Mouse (Mus musculus): ENCODE measurements around the gene Fsd1. TPM values are rescaled to one million over a fixed set of nuclear protein-coding genes. Genes with fewer than 3 reads are reported as not detected.
"Not testable (repeated sequence)": the region's sequence is repeated elsewhere in the genome, so short reads cannot be mapped to it uniquely, and the experiment has no call there.

Fsd1 gene
- 68.3 and 86.8 TPM in 2 replicates for polyA plus RNA-seq (2014; fragmentation: Nextera tagmentation; extraction: Ambion mirVana)

DNA sequence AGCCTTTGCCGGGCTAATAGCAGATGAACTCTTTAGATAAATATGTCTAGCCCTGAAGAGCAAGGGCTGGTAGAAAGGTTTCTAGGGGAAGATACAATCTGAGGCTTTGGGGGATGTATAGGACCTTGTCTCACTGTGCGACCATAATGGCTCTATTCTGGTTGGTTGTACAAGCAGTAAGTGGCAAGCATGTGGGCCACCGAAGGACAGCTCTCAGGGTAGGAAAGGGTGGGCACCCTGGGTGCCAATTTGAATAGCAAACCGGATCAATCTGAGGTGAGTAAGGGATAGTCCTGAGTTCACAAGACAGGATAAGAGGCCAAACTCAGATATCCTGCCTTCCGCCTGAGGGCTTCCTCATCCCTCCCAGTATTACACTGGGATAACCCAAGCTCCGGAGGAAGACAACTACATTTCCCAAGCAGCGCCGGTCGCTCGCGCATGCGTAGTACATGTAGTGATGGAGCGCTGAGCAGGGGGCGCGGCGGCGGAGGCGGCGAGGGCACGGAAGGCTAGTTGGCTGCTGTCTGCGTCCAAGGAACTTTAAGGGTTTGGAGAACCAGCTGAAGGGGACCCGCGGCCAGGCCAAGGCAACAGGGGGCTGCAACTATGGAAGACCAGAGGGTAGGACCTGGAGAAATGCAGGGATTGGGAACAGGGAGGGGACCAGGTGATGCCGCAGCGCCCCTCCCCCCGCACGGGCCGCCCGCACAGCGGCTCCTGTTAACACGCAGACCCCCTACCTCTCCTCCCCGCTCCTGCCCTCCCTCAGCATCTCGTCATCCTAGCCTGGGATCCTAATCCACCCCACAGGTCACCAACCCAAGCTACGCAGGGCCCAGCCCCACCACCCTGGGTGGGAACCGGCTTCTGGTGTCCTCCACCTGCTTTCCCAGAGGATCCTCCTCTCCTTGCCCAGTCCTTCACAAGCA, at the start of gene Fsd1:
TSS of gene Fsd1 (plus strand) at position 480 of the 932 bp plus-strand sequence.
- Histone ChIP-seq H3K4me1 (ENCODE audit: control insufficient read depth, insufficient read depth, low read length) (peaks cover 8% of the 10 kb centered on the region; the same call in 1 of the 2 replicates), H3K36me3 (ENCODE audit: control insufficient read depth, insufficient read depth, low read length) (no peaks in the 10 kb centered on the region; the same call in 1 of the 2 replicates), H3K9ac (ENCODE audit: low read length) (peak within 1 kb of the TSS; percentile 69), H3K27ac (ENCODE audit: low read depth, low read length) (no peak within 1 kb of the TSS), H3K4me3 (ENCODE audit: low read depth, low read length) (peak within 1 kb of the TSS; percentile 62), H3K27me3 (ENCODE audit: control insufficient read depth, insufficient read depth, low read length) (no peaks in the 10 kb centered on the region), H3K4me2 (ENCODE audit: low read depth) (peak within 1 kb of the TSS; percentile 83), H3K9me3 (ENCODE audit: control insufficient read depth, low read length) (no peaks in the 10 kb centered on the region)
- DNase-seq (ENCODE audit: low spot score) (peak; percentile 85), ATAC-seq (ENCODE audit: insufficient read depth, low FRiP score, low TSS enrichment) (peak; percentile 81)
- 9% methylated on average over 35 of the region's 35 CpGs for WGBS

- H3K27ac ChIP-seq (ENCODE audit: low read depth, low read length); H3K9me3 ChIP-seq (ENCODE audit: control insufficient read depth, low read length); H3K36me3 ChIP-seq (ENCODE audit: control insufficient read depth, insufficient read depth, low read length); ATAC-seq (ENCODE audit: insufficient read depth, low FRiP score, low TSS enrichment); H3K4me1 ChIP-seq (ENCODE audit: control insufficient read depth, insufficient read depth, low read length); DNase-seq (ENCODE audit: low spot score); H3K27me3 ChIP-seq (ENCODE audit: control insufficient read depth, insufficient read depth, low read length): not testable (repeated sequence)
- peak overlapping the region; percentile 73 for H3K4me2 ChIP-seq (ENCODE audit: low read depth)
- H3K4me3 ChIP-seq (ENCODE audit: low read depth, low read length): peak overlapping the region; percentile 43
- peak overlapping the region; percentile 41; the same call in 1 of the 2 replicates for H3K9ac ChIP-seq (ENCODE audit: low read length)
- 37% methylated on average over 10 of the region's 10 CpGs for WGBS
Observed at GRCm38 (mm10) chr17:55944387-55944865, 41.9 kb upstream of the Fsd1 start.

GRCm38 (mm10) chr17:55944866-55945682, 41.2 kb upstream of the Fsd1 start:
- DNase-seq (ENCODE audit: low spot score) (peak; percentile 69), ATAC-seq (ENCODE audit: insufficient read depth, low FRiP score, low TSS enrichment) (peak; percentile 96)
- not testable (repeated sequence) for H3K27me3 ChIP-seq (ENCODE audit: control insufficient read depth, insufficient read depth, low read length); H3K36me3 ChIP-seq (ENCODE audit: control insufficient read depth, insufficient read depth, low read length); H3K4me1 ChIP-seq (ENCODE audit: control insufficient read depth, insufficient read depth, low read length); H3K9me3 ChIP-seq (ENCODE audit: control insufficient read depth, low read length)
- Histone ChIP-seq H3K27ac (ENCODE audit: low read depth, low read length) (peak overlapping the region; percentile 72), H3K4me2 (ENCODE audit: low read depth) (peak overlapping the region; percentile 73), H3K4me3 (ENCODE audit: low read depth, low read length) (peak overlapping the region; percentile 43), H3K9ac (ENCODE audit: low read length) (peak overlapping the region; percentile 58)
- under 1% methylated on average over 47 of the region's 56 CpGs for WGBS

- ATAC-seq (ENCODE audit: insufficient read depth, low FRiP score, low TSS enrichment): no peak
Observed at GRCm38 (mm10) chr17:55945696-55946095, 40.6 kb upstream of the Fsd1 start.

GRCm38 (mm10) chr17:55948647-55949046, 37.7 kb upstream of the Fsd1 start:
- WGBS: 85% methylated on average over 4 of the region's 4 CpGs
- Histone ChIP-seq H3K27ac (ENCODE audit: low read depth, low read length) (no peak overlapping the region), H3K36me3 (ENCODE audit: control insufficient read depth, insufficient read depth, low read length) (no peaks in the 10 kb centered on the region), H3K4me2 (ENCODE audit: low read depth) (no peak overlapping the region), H3K27me3 (ENCODE audit: control insufficient read depth, insufficient read depth, low read length) (no peaks in the 10 kb centered on the region), H3K9me3 (ENCODE audit: control insufficient read depth, low read length) (no peaks in the 10 kb centered on the region), H3K4me3 (ENCODE audit: low read depth, low read length) (no peak overlapping the region), H3K4me1 (ENCODE audit: control insufficient read depth, insufficient read depth, low read length) (peaks cover 3% of the 10 kb centered on the region; the same call in 1 of the 2 replicates), H3K9ac (ENCODE audit: low read length) (no peak overlapping the region)
- no peak for ATAC-seq (ENCODE audit: insufficient read depth, low FRiP score, low TSS enrichment)
- DNase-seq (ENCODE audit: low spot score): no peak

More at GRCm38 (mm10) chr17:55945696-55946095, 40.6 kb upstream of the Fsd1 start:
- Histone ChIP-seq H3K9me3 (ENCODE audit: control insufficient read depth, low read length) (no peaks in the 10 kb centered on the region), H3K27me3 (ENCODE audit: control insufficient read depth, insufficient read depth, low read length) (no peaks in the 10 kb centered on the region), H3K27ac (ENCODE audit: low read depth, low read length) (peak overlapping the region; percentile 72), H3K36me3 (ENCODE audit: control insufficient read depth, insufficient read depth, low read length) (no peaks in the 10 kb centered on the region), H3K9ac (ENCODE audit: low read length) (peak overlapping the region; percentile 58), H3K4me1 (ENCODE audit: control insufficient read depth, insufficient read depth, low read length) (peaks cover 3% of the 10 kb centered on the region; the same call in 1 of the 2 replicates), H3K4me2 (ENCODE audit: low read depth) (peak overlapping the region; percentile 73), H3K4me3 (ENCODE audit: low read depth, low read length) (peak overlapping the region; percentile 43)
- DNase-seq (ENCODE audit: low spot score): no peak
- WGBS: 29% methylated on average over 5 of the region's 5 CpGs

DNA sequence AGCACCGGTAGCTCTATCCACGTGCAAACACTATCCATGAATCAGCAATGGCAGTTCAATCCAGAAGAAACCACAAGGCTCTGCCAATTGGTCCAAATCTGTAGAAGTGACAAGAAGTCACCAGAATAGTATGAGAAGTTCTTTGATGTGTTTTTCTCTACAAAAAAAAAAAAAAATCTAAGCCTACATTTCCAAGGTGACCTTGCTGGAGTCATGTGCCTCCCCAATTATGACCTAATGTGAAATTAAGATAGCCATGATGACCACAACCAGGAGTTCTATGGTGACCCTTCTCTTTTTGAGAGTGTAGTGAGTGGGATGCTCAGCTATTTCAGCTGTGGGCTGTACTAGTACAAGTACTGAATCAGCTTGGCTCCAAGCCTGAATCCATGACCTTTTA, 36.9 kb upstream of the Fsd1 start, which contains the start of gene Zfp119b:
TSS of gene Zfp119b (minus strand) at position 101 of the 400 bp plus-strand sequence.
- no peak for ATAC-seq (ENCODE audit: insufficient read depth, low FRiP score, low TSS enrichment)
- 90% methylated on average over 2 of the region's 2 CpGs for whole genome bisulfite sequencing
- no peak for DNase-seq (ENCODE audit: low spot score)
- no peak within 1 kb of the TSS for H3K27ac ChIP-seq (ENCODE audit: low read depth, low read length)
- H3K4me1 ChIP-seq (ENCODE audit: control insufficient read depth, insufficient read depth, low read length): peaks cover 3% of the 10 kb centered on the region; the same call in 1 of the 2 replicates
- no peak within 1 kb of the TSS for H3K4me2 ChIP-seq (ENCODE audit: low read depth)
- no peak within 1 kb of the TSS for H3K9ac ChIP-seq (ENCODE audit: low read length)
- H3K27me3 ChIP-seq (ENCODE audit: control insufficient read depth, insufficient read depth, low read length): no peaks in the 10 kb centered on the region
- no peaks in the 10 kb centered on the region for H3K36me3 ChIP-seq (ENCODE audit: control insufficient read depth, insufficient read depth, low read length)
- H3K9me3 ChIP-seq (ENCODE audit: control insufficient read depth, low read length): no peaks in the 10 kb centered on the region
- H3K4me3 ChIP-seq (ENCODE audit: low read depth, low read length): no peak within 1 kb of the TSS

DNA sequence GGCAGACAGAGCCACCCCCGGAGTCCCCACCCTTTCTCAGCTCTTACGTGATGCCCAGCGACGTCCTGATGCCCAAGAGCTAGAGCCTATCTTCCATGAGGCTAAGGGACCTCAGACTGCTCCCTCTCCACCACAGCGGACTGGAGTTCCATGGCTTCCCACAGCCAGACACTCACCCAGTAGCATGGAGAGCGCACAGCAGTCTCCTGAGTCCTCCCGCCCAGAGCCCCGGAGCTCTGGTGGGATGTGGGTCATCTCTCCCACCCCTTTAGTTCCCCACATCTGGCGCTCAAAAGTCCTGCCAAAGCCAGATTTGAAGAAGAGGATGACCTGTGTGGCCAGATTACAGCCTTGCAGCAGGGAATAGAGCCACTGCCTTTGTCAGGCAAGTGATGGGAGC, 35.7 kb upstream of the Fsd1 start:
- Histone ChIP-seq H3K4me3 (ENCODE audit: low read depth, low read length) (no peak overlapping the region), H3K4me2 (ENCODE audit: low read depth) (no peak overlapping the region), H3K9me3 (ENCODE audit: control insufficient read depth, low read length) (no peaks in the 10 kb centered on the region), H3K9ac (ENCODE audit: low read length) (no peak overlapping the region), H3K27me3 (ENCODE audit: control insufficient read depth, insufficient read depth, low read length) (no peaks in the 10 kb centered on the region), H3K4me1 (ENCODE audit: control insufficient read depth, insufficient read depth, low read length) (peaks cover 2% of the 10 kb centered on the region; the same call in 1 of the 2 replicates), H3K27ac (ENCODE audit: low read depth, low read length) (no peak overlapping the region), H3K36me3 (ENCODE audit: control insufficient read depth, insufficient read depth, low read length) (no peaks in the 10 kb centered on the region)
- DNase-seq (ENCODE audit: low spot score) (no peak), ATAC-seq (ENCODE audit: insufficient read depth, low FRiP score, low TSS enrichment) (no peak)
- WGBS: 70% methylated on average over 9 of the region's 9 CpGs

DNA sequence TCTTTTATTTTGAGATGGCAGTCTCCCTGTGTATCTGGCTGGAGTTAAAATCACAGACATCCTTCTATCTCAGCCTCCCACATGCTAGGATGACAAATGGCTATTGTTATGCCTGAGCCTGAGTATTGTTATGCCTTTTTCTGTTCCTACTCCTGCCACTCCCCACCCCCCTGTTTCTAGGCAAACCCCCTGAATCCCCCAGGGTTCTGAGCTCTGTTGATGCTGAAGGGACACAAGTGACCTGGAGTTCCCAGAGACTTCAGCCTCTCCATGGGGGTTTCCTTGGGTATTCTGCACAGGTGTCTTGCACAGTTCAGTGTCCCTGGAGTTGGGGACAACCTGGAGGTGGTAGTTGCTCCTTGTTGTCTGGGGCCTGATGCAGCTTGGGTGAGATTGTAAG, 34.3 kb upstream of the Fsd1 start:
- H3K4me3 ChIP-seq (ENCODE audit: low read depth, low read length): no peak overlapping the region
- no peak for DNase-seq (ENCODE audit: low spot score)
- no peaks in the 10 kb centered on the region for H3K36me3 ChIP-seq (ENCODE audit: control insufficient read depth, insufficient read depth, low read length)
- no peak for ATAC-seq (ENCODE audit: insufficient read depth, low FRiP score, low TSS enrichment)
- no peak overlapping the region for H3K27ac ChIP-seq (ENCODE audit: low read depth, low read length)
- H3K9ac ChIP-seq (ENCODE audit: low read length): no peak overlapping the region
- H3K9me3 ChIP-seq (ENCODE audit: control insufficient read depth, low read length): no peaks in the 10 kb centered on the region
- no peaks in the 10 kb centered on the region for H3K27me3 ChIP-seq (ENCODE audit: control insufficient read depth, insufficient read depth, low read length)
- H3K4me1 ChIP-seq (ENCODE audit: control insufficient read depth, insufficient read depth, low read length): no peaks in the 10 kb centered on the region
- no peak overlapping the region for H3K4me2 ChIP-seq (ENCODE audit: low read depth)

All from neural tube, embryonic 11.5 days (tissue).